Mouse (Mus musculus) granulocyte monocyte progenitor cell, adult 5-6 weeks (primary cell): ENCODE measurements at regions not wholly inside any gene's neighbourhood (a gene's known extent, or its start where the extent isn't known, plus 50 kb on each side); places are given as distances from the start of the nearest gene placed in this dataset.

Experiments
- ATAC-seq: replicated peaks from 2 replicates; pipeline ENCODE4 v1.8.0; 2016; ENCODE audit warnings: mild to moderate bottlenecking, moderate TSS enrichment, inconsistent platforms; ENCODE audit not compliant: poor library complexity, severe bottlenecking

DNA sequence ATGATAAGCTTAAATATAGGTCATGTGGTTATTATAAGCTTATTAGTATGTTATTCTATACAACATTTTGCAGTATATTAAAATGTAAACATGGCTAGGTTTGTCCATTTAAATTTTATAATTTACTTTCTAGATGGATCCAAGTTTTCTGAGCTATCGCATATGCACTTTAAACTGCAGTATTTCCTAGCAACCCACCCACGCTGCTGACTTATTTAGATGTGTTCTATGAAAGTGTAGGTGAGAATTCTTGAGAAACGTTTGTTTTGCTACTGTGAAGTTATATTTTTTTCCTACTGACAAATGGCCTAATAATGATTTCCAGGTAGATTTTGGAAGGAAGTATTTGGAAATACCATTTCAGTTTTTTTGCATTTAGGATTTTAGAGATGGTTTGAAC, 308.0 kb downstream of the Gbe1 start:
- no peak for ATAC-seq

DNA sequence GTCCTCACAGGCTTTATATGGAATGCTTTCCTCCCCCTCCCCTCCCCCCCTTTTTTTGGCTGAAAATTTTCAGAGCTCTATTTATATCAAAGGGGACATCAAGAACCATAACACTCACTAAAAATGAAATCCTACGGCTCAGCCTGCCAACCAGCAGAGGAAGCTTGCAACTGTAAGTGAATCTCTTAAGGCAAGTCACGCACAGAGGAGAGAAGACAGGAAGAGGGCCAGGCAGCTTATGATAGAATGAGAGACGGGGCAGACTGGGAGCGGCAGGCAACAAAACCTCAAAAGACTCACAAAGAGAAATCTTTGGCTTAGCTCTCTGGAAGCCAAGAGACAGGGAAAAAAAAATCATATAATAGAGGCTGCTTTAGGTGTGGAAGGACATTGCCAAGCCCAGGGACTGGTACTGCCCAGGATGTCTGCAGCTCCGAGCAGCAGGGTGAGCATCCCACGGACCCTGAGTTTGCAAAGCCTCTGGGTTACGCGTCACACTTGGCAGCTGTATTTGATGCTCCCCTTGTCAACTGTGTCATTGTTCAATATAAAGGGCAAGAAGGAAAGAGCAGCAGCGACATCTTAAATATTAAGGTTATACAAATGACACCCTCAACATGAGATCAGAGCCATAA, 330.0 kb downstream of the Gbe1 start:
- no peak for ATAC-seq

DNA sequence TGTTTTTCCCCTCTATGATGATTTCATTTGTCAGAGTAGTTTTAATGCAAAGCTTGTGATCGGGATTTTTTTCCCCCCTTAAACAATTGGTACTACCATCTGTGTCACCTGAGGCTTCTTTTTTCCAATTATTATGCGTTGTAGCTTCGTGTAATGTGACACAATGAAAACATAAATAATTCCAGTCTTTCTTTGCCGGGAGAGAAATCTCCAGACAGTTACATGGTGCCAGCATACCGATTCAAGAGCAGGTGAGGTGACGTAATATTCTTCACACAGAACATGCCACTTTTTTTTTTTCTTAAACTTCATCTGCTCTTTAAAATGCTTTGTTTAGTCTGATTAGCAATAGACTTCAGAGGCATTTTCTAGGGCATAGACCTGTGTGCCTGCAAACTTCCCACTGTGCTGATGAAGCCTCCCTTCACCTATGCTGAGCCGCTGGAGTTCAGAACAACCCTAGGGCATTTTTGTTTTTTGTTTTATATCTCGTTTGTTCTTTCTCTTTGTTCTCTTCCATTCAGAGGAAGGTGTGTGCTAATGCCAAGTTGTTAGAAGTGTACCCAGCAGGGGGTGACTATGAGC, 331.0 kb downstream of the Gbe1 start:
- ATAC-seq, result no peak

DNA sequence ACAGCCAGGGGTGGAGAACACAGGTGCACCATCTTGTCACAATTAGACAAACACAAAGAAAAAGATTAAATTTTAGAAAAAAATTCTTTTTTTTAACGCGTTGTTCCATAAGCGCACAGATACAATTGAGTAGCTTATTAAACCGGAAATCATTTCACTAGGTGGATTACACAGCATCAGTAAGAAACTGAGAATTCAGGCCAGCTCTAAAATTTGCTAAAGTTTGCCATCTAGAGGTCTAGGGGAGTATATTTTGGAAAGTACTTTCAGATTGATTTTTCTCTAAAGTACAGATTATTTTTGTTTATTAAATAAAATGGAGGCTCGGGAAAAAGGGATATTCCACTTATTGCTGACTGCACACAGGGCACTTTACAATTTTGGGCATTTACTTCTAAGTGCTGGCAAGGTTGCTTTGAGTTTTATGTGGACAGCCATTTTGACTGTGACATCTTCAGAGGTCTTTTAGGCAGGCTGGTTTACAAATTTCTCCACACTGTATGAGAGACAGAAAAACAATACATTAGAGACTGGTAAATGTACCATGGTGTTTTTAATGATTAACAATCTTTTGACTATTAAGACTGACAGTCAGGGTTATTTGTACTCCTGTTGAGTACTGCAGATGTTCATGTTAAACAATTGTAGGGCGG, 340.8 kb downstream of the Gbe1 start:
- ATAC-seq, result no peak

DNA sequence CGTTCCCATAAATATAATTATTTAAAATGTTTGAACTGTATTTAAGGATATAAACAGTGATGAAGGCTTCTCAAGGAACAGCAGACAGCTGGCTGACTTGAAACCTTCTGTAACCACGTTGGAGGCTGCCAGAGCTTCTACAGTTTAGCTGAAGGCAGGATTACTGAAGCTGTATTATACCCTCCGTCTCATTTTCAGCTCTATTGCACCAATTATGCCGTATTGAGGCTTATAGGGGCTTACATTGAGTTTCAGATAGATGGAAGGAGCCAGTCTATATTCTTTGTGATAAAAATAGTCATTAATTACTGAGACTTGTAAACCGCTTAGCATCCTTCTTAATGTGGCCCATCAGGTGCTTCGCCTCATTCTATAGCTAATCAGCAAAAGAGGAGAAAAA, 376.1 kb downstream of the Gbe1 start:
- no peak for ATAC-seq

DNA sequence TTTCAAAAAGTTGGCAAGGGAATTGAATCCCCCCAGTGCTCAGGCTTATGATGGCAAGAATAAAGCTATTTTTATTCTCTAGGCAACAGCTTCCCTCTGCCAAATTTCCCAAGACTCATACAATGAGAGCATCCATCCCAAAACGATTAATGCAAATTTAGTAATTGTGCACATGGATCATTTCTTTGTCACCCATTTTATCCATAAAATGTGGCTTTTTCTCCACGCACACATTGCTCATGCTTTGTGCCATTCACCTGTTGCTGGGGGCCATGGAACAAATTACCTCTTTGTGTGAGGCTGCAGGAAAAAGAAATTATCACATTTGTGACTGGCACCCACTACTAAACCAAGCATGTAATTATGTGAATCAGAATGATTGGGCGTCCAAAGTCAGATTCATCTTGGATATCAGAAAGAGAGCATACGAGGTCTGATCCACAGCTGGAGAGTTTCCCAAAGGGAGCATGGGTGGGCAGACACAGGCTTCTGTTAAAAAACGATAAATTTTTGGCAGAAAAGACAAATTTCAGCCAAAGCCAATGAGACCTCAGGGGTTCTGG, 411.1 kb downstream of the Gbe1 start:
- ATAC-seq, result no peak

DNA sequence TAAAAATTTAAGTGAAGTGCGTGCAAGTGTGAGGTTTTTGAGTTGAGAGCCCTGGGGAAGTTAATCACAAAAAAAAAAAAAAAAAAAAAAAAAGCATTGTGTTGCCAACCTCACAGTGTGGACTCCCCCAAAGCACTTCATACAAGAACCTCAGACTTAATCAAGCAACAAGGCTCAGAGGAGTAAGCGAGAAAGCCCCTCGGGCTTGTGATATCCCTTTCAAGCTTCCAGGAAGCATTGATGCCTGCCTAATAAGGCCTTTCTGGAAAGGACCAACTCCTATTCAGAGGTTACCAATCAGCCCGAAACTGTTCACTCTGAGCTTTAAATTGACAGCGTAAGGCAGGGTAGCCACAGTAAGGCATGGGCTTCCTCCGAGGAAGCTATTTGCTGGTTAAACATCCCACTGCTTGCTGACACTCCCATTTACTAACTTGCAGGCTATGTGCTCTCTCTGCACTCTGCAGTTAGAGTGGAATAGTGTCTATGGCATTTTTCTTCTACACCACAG, 411.6 kb downstream of the Gbe1 start:
- ATAC-seq, result no peak

DNA sequence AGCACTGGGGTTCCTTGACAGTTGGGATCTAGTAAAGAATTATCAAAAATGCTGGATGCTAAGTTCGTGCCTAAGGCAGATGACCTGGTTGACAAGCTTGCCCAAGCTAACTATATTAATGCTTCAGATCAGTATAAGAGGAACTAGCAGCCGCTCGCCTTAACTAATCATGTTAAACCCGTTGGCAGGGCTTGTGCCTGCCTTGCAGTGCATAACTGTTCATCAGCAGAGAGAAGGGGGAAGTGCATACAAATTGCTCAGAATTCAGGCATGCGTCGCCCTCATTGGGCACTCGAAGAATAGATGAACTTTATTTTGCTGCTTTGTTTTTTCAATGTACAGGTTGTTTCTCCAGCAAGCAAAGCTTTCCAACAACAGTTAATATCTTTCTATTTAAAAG, 419.3 kb downstream of the Gbe1 start:
- ATAC-seq, result no peak

DNA sequence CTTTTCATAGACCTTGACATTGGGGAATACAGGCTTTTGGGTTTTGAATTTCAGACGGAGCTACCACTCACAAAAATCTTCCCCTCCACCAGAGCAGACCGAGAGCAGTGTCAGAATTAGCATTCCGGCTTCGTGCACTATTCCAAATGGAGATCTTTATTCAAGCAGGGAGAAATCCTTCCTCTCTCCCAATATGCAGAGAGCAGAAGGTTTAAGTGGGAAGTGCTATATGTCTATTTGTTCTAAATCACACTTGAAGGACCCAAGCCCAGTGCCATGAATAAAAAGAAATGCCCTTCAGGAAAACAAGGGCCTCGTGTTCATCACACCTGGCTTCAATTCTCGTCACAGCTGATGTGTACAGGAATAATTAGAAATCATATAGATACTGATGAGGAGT, 426.3 kb downstream of the Gbe1 start:
- no peak for ATAC-seq

DNA sequence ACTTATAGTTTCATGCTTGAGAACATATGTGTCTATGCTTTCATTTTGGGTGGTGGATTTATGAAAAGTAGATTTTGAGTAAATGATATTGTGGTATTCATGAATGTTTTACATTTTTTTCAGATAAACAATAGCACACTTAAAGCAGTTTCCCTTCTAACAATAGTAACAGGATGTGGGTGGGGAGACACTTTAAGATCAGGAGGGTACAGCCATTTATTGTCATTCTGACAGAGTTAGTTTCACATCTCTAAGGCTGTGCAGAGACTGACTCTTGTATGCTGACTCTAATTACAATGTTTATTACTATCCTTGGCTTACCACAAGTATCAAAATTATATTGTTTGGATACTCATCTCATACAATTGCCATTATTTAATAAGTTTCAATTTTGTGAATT, 440.5 kb downstream of the Gbe1 start:
- no peak for ATAC-seq

DNA sequence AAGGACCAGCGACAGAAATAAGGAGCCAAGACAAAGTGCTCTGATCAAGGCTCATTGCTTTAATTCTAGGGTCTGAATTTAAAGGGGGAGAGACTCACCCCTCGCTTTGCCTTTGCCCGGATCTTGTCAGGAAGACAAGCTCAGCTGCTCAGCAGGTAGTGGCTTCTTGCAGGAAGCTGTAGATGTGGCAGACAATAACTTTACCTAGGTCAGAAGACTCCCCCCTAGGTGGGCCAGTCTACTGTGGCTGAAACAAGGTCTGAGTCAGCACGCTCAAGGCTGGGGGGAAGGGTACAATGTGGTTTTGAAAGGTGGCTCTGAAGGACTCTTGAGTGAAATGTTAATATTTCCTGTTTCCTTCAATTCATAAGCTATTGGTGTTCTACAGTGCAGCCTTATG, 484.3 kb downstream of the Gbe1 start:
- no peak for ATAC-seq

DNA sequence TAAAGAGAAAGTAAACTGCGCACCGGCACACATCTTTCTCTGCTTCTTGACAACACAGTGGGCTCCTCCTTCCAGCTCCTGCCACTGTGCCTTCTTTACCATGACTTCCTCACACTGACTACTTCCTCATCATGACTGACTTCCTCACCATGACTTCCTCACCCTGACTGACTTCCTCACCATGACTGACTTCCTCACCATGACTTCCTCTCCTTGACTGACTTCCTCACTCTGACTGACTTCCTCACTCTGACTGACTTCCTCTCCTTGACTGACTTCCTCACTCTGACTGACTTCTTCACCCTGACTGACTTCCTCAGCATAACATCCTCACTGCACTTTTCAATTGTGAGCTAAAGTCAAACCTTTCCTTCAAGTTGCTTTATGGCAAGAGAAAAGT, 489.8 kb downstream of the Gbe1 start:
- ATAC-seq, result peak; percentile 96

DNA sequence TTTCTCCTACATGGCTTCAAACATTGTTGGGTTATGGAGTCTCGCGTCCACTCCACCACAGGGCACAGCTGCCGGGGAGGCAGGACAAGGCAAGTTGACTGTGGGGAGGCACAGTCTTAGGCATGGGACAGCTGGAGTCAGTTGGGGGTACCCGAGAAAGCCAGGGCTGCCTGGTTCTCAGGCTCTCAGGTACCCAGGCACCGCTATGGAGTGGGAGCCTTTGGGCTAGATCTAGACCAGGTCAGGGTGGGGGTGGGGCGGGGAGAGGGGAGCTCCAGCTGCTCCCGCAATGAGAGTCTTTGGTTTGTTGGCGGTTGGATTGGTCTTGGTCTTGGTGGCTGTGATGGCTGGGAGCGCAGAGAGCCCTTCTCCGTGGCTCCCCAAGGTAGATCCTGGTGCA, 512.2 kb downstream of the Gbe1 start:
- ATAC-seq, result no peak

DNA sequence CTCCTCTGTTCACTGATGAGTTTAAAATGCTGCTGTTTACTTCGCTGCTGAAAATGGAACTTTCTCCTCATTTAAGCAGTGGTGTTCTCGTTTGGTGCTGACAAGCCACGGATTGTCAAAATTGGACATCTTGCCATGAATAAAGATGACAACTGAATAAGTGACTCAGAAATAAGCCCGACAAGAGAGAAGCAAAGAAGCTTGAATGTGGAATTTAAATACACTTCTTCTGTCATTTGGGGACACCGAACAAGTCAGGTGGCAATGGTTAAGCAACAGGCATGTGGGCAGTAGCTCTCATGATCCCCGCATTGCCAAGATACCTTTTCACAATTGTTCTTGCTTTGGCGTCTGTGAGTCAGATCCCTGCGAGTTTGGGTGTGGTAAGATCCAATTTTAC, 521.3 kb downstream of the Gbe1 start:
- ATAC-seq, result no peak

DNA sequence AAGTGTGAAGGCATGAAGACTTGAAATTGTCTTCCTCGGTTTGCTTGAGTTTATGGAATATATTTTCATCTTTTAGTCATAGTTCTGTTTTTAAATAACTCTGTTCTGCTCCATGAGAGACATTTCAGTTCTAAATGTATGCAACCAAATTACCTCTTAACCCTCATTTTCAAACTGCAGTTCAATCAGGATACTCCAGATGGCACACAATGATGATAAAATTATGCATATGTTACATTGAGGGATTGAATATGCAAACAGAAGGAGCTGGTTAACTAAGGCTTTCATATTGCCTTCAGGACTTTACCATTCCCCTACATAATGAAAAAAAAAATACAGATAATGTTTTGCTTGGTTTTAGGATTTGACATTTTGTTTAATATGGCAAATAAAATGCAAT, 524.4 kb downstream of the Gbe1 start:
- no peak for ATAC-seq

DNA sequence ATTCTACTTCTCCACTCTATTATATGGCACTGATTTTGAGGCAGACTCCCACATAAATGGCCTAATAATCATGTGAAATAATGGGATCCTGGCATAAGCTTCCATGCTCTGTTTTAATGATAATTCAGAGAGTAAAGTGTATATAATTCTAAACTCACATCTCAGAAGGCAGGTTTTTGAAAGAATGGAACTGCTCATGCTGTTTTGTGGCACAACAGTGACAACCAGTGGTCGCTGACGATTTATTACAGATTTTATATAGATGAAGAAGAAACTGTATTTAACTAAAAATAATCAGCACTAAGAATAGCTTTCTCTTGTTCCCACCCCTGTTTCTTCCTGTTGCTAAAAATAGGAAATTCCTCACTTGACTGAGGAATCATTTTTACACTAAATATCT, 554.5 kb downstream of the Gbe1 start:
- no peak for ATAC-seq

DNA sequence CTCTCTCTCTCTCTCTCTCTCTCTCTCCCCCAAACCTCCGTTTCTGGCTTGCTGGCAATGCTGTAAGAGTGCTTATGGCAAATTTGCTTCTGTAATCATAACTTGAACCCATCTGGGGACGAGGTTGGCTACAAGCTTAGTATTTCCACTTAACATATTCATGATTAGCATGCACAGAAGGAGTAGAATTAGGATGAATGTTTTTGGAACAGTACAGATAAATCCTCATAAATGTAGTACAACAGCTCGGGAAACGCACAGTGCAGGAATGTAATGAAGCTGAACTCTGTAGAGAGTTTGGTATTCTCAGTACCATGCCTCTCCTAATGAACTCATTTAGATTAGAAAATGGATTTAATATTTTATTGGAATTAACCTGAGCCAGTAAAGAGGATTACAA, 555.5 kb downstream of the Gbe1 start:
- ATAC-seq, result no peak

DNA sequence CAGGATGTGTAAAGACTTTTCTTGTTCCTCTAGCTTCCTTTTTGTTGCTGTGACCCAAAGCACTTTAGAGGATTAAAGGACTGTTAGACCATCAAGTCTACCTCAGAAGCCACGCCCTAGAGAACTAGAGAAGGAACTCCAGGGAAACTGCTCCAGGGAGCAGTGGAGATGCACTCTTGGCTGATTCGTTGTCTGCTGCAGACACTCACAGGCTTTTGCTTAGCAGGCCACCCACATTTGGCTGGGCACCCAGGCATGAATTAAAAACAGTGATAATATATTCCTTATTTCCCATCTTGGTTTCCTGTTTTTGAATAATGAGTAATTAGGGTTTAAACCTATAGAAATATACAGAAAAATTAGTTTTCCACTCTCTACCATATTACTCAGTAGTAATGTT, 560.3 kb downstream of the Gbe1 start:
- no peak for ATAC-seq

DNA sequence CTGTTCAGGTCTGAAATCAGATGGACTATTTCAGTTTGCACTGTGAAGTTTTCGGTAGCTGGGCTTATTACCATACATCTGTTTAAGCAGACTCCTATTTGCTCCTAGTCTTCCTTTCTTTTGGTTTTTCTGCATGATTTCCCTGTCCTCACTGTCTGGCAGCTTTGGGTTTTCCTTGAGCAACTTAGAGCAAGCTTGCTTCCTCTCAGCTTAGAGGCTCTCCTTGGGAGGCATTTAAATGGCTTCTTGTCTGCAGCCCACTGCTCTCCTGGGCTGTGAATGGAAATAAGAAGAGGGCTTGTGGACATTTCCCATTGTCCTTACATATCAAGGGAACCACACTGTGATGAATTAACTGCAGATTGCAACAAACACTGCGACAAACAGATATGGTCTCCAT, 566.9 kb downstream of the Gbe1 start:
- ATAC-seq, result no peak

DNA sequence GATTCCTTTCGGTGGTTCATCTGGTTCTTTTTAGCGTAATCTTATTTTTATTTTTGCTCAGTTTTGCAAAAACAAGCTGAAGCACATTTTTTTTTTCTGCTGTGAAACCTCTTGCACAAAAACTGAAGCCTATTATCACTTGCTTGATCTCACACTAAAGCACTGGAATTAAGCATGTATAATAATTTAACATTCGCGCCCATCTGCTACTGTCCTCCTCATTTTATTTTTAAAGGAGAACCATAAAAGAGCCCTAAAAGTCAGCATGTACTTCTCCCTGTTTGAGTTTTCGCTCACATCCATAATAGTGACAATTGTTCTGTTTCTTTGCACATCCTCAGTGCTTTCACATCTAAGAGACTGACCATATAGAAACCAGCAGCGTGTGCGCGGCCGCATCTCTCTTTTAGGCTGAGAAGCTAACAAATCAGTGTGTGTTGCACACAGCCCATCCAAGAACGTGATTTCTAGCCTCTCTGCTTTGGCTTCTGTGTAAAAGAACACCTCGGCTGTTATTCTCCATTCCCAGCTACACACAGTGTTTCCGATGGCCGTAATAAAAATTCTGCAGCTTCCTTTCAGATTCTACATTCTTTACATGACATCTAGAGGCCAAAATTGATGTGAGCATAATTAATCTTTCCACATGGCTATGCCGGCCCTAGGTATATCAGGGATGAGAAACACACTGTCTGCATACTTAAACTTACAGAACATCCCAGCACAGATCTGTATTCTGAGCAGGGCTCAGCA, 567.5 kb downstream of the Gbe1 start:
- no peak for ATAC-seq

DNA sequence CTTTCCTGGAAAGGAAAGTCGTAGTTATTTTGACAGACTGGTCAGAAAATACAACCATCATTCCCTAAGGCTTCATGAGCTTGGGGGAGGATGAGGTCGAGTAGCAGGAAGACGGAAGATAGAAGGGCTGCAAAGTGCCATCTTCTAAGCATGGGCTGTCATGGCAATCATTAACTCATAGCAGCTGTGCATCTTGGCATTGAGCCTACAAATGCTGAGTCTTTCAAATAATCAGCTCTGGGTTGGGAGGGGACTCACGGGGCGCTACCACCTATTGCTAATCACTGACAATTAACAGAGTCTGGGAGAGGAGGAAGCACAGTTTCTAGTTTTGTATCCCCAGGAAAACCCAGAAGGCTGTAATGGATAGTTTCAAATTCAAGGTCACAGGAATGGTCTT, 586.3 kb downstream of the Gbe1 start:
- ATAC-seq, result no peak
